In genomic region chr2:129413488-129413887, GRCm38 (mm10) we compare ENCODE assay signal across 20 mouse cellular contexts. TPM values are rescaled to one million over a fixed set of nuclear protein-coding genes. Genes with fewer than 3 reads are reported as not detected.
A peak's percentile ranks its signal among the peaks of the same experiment; 100 is the strongest.
DNase-seq lines count a peak whose midpoint lies in the region; ATAC-seq and TF ChIP-seq lines count a peak whose summit lies in the region.
"Had no signal": no experiment of that assay in that cellular context is flagged by ENCODE, and none has a peak within 500 bp of the region (broad histone marks: within the 10 kb centered on the region; RNA-seq: fewer than 3 reads in every experiment).

No protein-coding gene starts in this region.

- H3K36me3 ChIP-seq in intestine, embryonic 16.5 days (ENCODE audit: control insufficient read depth, insufficient read depth, low read length), result no peaks in the 10 kb centered on the region
- no peaks in the 10 kb centered on the region for H3K36me3 ChIP-seq in intestine, embryonic 15.5 days
- peaks cover 2% of the 10 kb centered on the region for H3K36me3 ChIP-seq in megakaryocyte, embryonic 14.5 days (replicated peaks; ENCODE audit: low read length)
- H3K36me3 ChIP-seq in midbrain, embryonic 16.5 days (ENCODE audit: control insufficient read depth, insufficient read depth, low read length), result no peaks in the 10 kb centered on the region
- H3K36me3 ChIP-seq: embryonic facial prominence, embryonic 15.5 days; forebrain, embryonic 12.5 days; heart, embryonic 12.5 days; limb, embryonic 13.5 days had no signal

- H3K9ac ChIP-seq in intestine, embryonic 16.5 days (ENCODE audit: low read depth, low read length), result no peak overlapping the region
- no peak overlapping the region for H3K9ac ChIP-seq in intestine, embryonic 15.5 days
- no peak overlapping the region for H3K9ac ChIP-seq in midbrain, embryonic 16.5 days (ENCODE audit: low read depth, low read length)
- H3K9ac ChIP-seq: embryonic facial prominence, embryonic 15.5 days; forebrain, embryonic 12.5 days; heart, embryonic 12.5 days; limb, embryonic 13.5 days; lung, embryonic 14.5 days had no signal

- TF ChIP-seq POLR2A in bone marrow, adult 2 months (IDR thresholded peaks at IDR 0.05; ENCODE audit: borderline replicate concordance, control insufficient read depth, low read depth, low read length), result no peak

- H3K4me1 ChIP-seq in intestine, embryonic 16.5 days (ENCODE audit: control insufficient read depth, insufficient read depth, low read length), result no peaks in the 10 kb centered on the region
- H3K4me1 ChIP-seq in intestine, embryonic 15.5 days (replicated peaks), result no peaks in the 10 kb centered on the region
- peaks cover 3% of the 10 kb centered on the region for H3K4me1 ChIP-seq in bone marrow, adult 2 months (ENCODE audit: control insufficient read depth, insufficient read depth, low read length)
- peaks cover 85% of the 10 kb centered on the region for H3K4me1 ChIP-seq in megakaryocyte, embryonic 14.5 days
- H3K4me1 ChIP-seq in midbrain, embryonic 16.5 days (ENCODE audit: control insufficient read depth, insufficient read depth, low read length), result no peaks in the 10 kb centered on the region
- H3K4me1 ChIP-seq: embryonic facial prominence, embryonic 15.5 days; forebrain, embryonic 12.5 days; heart, embryonic 12.5 days; limb, embryonic 13.5 days had no signal

- peak; percentile 37 for DNase-seq in 416B (ENCODE audit: low read depth)
- DNase-seq in gastrocnemius, postnatal 10 days, result no peak
- no peak for DNase-seq in adrenal gland, postnatal 10 days
- DNase-seq: B cell, adult 2 months; kidney, adult 2 months; kidney, postnatal 14 days; lung, embryonic 14.5 days; midbrain, embryonic 14.5 days had no signal

- H3K27me3 ChIP-seq in intestine, embryonic 16.5 days (replicated peaks; ENCODE audit: control insufficient read depth, insufficient read depth, low read length), result 0 out of 2 replicates have a peak, but pooled peaks cover 4% of the 10 kb centered on the region
- no peaks in the 10 kb centered on the region for H3K27me3 ChIP-seq in intestine, embryonic 15.5 days (replicated peaks)
- H3K27me3 ChIP-seq in megakaryocyte, embryonic 14.5 days (replicated peaks), result no peaks in the 10 kb centered on the region
- no peaks in the 10 kb centered on the region for H3K27me3 ChIP-seq in midbrain, embryonic 16.5 days (ENCODE audit: control insufficient read depth, insufficient read depth, low read depth, low read length)
- H3K27me3 ChIP-seq: embryonic facial prominence, embryonic 15.5 days; forebrain, embryonic 12.5 days; limb, embryonic 13.5 days had no signal

- H3K4me3 ChIP-seq in intestine, embryonic 16.5 days (ENCODE audit: low read length), result no peak overlapping the region
- H3K4me3 ChIP-seq in intestine, embryonic 15.5 days (replicated peaks), result no peak overlapping the region
- H3K4me3 ChIP-seq in bone marrow, adult 2 months (replicated peaks; ENCODE audit: control insufficient read depth, low read depth, low read length), result no peak overlapping the region
- peak overlapping the region; percentile 39 for H3K4me3 ChIP-seq in megakaryocyte, embryonic 14.5 days (replicated peaks)
- H3K4me3 ChIP-seq in midbrain, embryonic 16.5 days (ENCODE audit: low read depth, low read length), result no peak overlapping the region
- H3K4me3 ChIP-seq: embryonic facial prominence, embryonic 15.5 days; forebrain, embryonic 12.5 days; heart, embryonic 12.5 days; limb, embryonic 13.5 days had no signal

- WGBS in intestine, embryonic 16.5 days, result 52% methylated on average over 6 of the region's 6 CpGs
- 56% methylated on average over 6 of the region's 6 CpGs for WGBS in intestine, embryonic 15.5 days
- 13% methylated on average over 6 of the region's 6 CpGs for WGBS in bone marrow, adult 2 months
- 74% methylated on average over 6 of the region's 6 CpGs for WGBS in midbrain, embryonic 16.5 days

- H3K27ac ChIP-seq in intestine, embryonic 16.5 days (ENCODE audit: low read length), result no peak overlapping the region
- no peak overlapping the region for H3K27ac ChIP-seq in intestine, embryonic 15.5 days
- peak overlapping the region; percentile 86 for H3K27ac ChIP-seq in bone marrow, adult 2 months (ENCODE audit: control insufficient read depth, insufficient read depth, low read depth, low read length, poor library complexity)
- no peak overlapping the region for H3K27ac ChIP-seq in midbrain, embryonic 16.5 days (ENCODE audit: low read length)
- H3K27ac ChIP-seq: embryonic facial prominence, embryonic 15.5 days; forebrain, embryonic 12.5 days; limb, embryonic 13.5 days had no signal

- peak; percentile 68; the same call in 1 of the 2 replicates for ATAC-seq in intestine, embryonic 16.5 days
- ATAC-seq in intestine, embryonic 15.5 days, result no peak
- no peak for ATAC-seq in midbrain, embryonic 16.5 days
- ATAC-seq: hindbrain, embryonic 16.5 days had no signal

- H3K9me3 ChIP-seq in intestine, embryonic 16.5 days (ENCODE audit: control insufficient read depth, low read length), result no peaks in the 10 kb centered on the region
- no peaks in the 10 kb centered on the region for H3K9me3 ChIP-seq in intestine, embryonic 15.5 days
- H3K9me3 ChIP-seq in megakaryocyte, embryonic 14.5 days, result no peaks in the 10 kb centered on the region
- H3K9me3 ChIP-seq in midbrain, embryonic 16.5 days (replicated peaks; ENCODE audit: control insufficient read depth, low read length, poor library complexity, severe bottlenecking), result no peaks in the 10 kb centered on the region
- H3K9me3 ChIP-seq: embryonic facial prominence, embryonic 15.5 days; forebrain, embryonic 12.5 days; heart, embryonic 12.5 days; limb, embryonic 13.5 days had no signal

- no peak overlapping the region for H3K4me2 ChIP-seq in intestine, embryonic 16.5 days (ENCODE audit: low read depth, low read length)
- no peak overlapping the region for H3K4me2 ChIP-seq in intestine, embryonic 15.5 days (replicated peaks)
- H3K4me2 ChIP-seq in midbrain, embryonic 16.5 days (ENCODE audit: low read length), result no peak overlapping the region
- H3K4me2 ChIP-seq: embryonic facial prominence, embryonic 15.5 days; forebrain, embryonic 12.5 days; heart, embryonic 12.5 days; limb, embryonic 13.5 days; lung, embryonic 14.5 days had no signal

- no peak for TF ChIP-seq CTCF in bone marrow, adult 2 months (IDR thresholded peaks at IDR 0.05; ENCODE audit: control insufficient read depth, insufficient read depth, low read length)

RNA-seq across cellular contexts. Expression of gene Il1b, which starts 42.5 kb away (rescaled TPM):
- polyA plus RNA-seq in intestine, embryonic 16.5 days (2015; fragmentation: Nextera tagmentation; extraction: Ambion mirVana), result 0.26 and 0.33 TPM in 2 replicates
- polyA plus RNA-seq in intestine, embryonic 15.5 days (2015; fragmentation: Nextera tagmentation; extraction: Ambion mirVana), result 0.16 and 0.38 TPM in 2 replicates
- 4.3 and 10.5 TPM in 2 replicates for polyA plus RNA-seq in bone marrow, adult 2 months (2011; ENCODE audit: insufficient read depth, insufficient read length, low replicate concordance, missing spikeins)
- polyA plus RNA-seq in megakaryocyte, embryonic 14.5 days (2012; ENCODE audit: insufficient read depth, low replicate concordance), result 2.2 and 4.8 TPM in 2 replicates
- under 1 TPM; 0.28 to 0.84 TPM for total RNA-seq in gastrocnemius, postnatal 10 days (2021)
- not detected in 2 replicates for polyA plus RNA-seq in midbrain, embryonic 16.5 days (2015; fragmentation: Nextera tagmentation; extraction: Ambion mirVana)
- under 1 TPM; 0.55 to 0.63 TPM for total RNA-seq in adrenal gland, postnatal 10 days (2021)
- total RNA-seq: heart, postnatal 25 days; layer of hippocampus, postnatal 10 days had no signal
- polyA plus RNA-seq: forebrain, embryonic 12.5 days; hindbrain, embryonic 16.5 days; lung, embryonic 14.5 days; midbrain, embryonic 14.5 days had no signal
